Mouse (Mus musculus) gonadal fat pad, adult 2 months (tissue): ENCODE results near the gene Rbms3. TPM values are rescaled to one million over a fixed set of nuclear protein-coding genes. Genes with fewer than 3 reads are reported as not detected.

Experiments
- DNase-seq: peaks from one replicate; pipeline ENCODE4 v3.0.0-alpha.2; 2012; ENCODE audit warnings: low read depth
- polyA plus RNA-seq: library from polyadenylated mRNA; depleted of rRNA; stranded (reverse); fragments of >200 nt; gene quantifications from 2 replicates; pipeline ENCODE4 v1.2.3, GENCODE M21; 2012

The Rbms3 gene
- polyA plus RNA-seq, 1 experiment = 21.4 TPM

- DNase-seq = no peak
Observed at GRCm38 (mm10) chr9:116748857-116749584, 880.7 kb downstream of the Rbms3 start.

- no peak for DNase-seq
Observed at GRCm38 (mm10) chr9:116748346-116748745, 881.4 kb downstream of the Rbms3 start.

- no peak for DNase-seq
Observed at GRCm38 (mm10) chr9:116746871-116747270, 882.8 kb downstream of the Rbms3 start.

GRCm38 (mm10) chr9:116737786-116738185, 891.9 kb downstream of the Rbms3 start:
- DNase-seq = no peak

- DNase-seq = no peak
Observed at GRCm38 (mm10) chr9:116729172-116729571, 900.5 kb downstream of the Rbms3 start.

DNA sequence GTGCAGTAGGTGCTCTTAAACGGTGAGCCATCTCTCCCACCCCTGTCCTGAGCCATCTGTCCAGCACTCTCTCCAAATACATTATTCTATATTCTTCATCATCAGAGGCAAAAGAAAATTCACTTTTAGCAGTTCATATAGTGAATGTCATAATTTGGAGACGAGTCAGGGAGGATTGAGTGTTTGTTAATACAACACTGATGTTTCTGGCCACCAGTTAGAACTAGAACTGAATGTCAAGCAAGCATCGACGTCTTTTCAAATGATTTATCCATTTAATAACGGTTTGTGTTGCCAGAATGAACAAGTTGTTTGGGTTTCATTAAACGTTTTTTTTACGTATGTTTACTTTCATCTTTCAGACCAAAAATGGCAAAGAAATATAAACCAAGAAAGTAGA, 901.1 kb downstream of the Rbms3 start:
- DNase-seq = no peak

DNA sequence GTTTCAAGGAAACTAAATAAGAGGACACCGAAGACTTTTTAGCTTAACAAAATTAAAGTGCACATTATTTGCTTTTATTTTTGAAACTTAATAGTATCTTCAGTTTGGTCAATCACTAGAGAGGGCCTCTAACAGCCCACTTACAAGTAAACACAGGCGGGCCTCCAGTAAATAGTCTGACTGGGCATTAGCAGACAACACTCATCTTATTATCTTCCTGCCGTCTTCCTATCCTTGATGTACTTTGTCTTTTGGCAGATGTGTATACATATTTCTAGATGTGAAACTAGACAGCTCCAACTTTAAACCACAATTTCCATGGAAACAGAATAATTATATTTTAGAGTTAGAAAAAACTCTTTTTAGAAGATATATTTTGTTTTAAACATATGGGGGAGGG, 901.6 kb downstream of the Rbms3 start:
- DNase-seq = no peak

DNA sequence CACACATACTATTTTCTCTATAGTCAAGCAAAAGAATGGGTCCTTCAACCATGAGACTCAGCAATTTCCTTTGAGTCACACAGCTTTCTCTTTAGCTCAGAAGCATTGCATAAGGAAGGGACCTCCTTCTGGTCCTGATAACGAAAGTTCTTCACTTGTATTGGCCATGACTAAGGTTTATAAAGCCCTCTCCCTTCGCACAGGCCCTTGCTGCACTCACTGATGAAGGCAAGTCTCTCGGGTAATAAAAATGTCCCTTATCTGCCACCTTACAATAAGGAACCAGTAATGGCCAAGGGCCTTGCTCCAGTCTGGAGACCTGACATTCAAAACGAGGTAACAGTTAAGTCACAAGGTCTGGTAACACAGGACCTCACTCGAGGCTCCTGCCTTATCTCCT, 905.1 kb downstream of the Rbms3 start:
- DNase-seq = no peak

- no peak for DNase-seq
Observed at GRCm38 (mm10) chr9:116703119-116703518, 926.6 kb downstream of the Rbms3 start.

DNA sequence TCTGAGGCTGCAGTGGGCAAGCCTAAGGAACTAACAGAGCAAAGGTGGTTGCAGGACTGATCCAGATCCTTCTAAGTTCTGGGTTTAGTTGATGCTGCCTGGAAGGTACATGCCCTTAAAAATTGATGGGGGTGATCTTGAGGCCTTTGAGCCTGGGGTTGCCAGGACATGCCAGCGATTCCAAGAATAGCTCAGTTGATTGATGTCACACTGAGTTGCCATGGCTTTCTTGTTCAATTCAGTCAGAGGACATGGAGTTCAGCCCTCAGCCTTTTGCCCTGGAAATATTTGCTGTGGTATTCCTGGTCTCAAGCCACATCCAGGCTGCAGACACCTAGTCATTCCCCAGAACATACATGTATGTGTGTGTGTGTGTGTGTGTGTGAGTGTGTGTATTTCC, 927.1 kb downstream of the Rbms3 start:
- DNase-seq = no peak

DNA sequence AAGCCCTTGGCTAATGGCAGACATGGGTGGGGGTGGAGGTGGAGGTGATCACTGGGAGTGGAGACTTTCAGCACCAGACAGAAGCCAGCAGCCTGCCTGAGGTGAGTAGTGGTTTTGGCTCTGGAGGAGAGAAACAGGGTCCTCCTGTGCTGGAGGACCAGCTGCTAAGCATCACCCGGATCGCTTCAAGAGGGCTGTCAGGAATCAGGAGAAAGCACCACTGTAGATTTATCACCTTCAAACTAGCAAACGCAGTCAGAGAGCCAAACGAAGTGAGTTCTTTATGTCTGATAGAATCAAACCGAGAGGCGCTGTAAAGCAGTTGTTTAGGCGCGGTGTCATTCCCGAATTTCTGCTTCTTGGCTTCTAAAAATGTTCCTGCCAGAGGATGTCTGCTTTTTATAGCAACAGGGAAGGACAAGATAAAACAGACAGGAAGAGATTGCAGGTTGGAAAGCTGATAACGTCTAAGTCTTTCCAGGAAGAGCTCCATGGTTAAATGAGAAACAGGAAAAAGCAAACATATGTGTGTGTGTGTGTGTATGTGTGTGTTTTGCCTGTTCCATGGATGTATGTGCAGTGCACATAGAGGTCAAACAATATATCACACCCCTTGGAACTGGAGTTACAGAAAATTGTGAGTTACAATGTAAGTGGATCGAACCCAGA, 928.1 kb downstream of the Rbms3 start:
- DNase-seq = no peak

- DNase-seq = no peak
Observed at GRCm38 (mm10) chr9:116688615-116689014, 941.1 kb downstream of the Rbms3 start.

- DNase-seq = no peak
Observed at GRCm38 (mm10) chr9:116677142-116677541, 952.6 kb downstream of the Rbms3 start.

DNA sequence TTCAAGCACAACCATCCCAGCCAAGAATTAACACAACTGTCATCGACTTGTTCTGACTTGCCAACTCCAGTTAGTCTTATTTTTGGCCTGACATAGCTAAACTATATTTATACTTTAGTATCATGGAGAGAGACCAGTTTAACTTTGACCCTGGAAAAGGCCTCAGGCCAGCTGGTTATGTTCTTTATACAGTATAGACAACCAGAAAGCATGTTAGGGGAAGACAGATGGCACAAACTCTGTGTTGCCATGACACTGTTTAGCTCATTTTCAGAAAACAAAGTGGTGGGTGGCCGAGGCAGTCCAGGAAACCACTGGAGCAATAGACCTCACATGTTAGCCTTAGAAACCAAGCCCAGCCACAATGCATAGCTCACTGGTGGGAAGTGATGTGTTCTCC, 953.3 kb downstream of the Rbms3 start:
- DNase-seq = no peak

DNA sequence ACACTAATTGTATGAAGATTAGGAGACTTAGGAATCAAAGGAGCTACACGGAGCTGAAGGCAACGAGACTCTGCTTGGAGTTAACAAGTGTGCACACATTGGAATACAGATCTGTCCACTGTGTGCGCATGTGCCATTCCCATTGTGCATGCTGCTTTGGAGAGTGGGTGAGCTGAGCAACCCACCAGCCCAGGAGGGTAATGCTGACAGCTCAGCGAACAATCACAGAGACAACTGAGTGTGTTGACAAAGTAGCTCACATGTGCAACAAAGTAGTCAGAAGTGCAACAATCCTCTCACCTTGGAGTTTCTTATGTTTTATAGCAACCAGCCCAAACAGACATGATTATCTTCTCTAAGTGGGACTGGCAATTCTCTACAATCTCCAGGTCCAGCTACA, 955.5 kb downstream of the Rbms3 start:
- no peak for DNase-seq

DNA sequence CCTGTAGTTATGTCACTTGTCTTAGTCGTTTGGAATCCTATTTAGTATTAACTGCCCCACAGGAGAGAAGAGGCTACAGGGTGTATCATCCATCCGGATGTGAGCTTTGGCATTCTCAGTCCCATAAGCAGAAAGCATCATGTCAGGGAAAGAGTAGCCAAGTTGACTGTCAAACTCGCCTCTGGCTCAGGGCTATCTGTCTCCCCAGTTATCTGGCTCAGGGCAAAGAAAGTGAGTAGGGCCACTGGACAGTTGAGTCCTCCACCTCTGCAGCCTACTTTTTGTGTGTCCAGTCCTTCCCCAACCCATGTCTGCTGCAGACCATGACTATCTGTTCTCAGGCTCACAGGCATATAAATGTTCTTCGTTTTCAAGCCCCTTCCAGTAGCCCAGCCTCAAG, 968.7 kb downstream of the Rbms3 start:
- DNase-seq = no peak

- DNase-seq = no peak
Observed at GRCm38 (mm10) chr9:116659936-116660335, 969.8 kb downstream of the Rbms3 start.

GRCm38 (mm10) chr9:116657141-116657540, 972.6 kb downstream of the Rbms3 start:
- DNase-seq = no peak

GRCm38 (mm10) chr9:116651414-116651813, 978.3 kb downstream of the Rbms3 start:
- no peak for DNase-seq

DNA sequence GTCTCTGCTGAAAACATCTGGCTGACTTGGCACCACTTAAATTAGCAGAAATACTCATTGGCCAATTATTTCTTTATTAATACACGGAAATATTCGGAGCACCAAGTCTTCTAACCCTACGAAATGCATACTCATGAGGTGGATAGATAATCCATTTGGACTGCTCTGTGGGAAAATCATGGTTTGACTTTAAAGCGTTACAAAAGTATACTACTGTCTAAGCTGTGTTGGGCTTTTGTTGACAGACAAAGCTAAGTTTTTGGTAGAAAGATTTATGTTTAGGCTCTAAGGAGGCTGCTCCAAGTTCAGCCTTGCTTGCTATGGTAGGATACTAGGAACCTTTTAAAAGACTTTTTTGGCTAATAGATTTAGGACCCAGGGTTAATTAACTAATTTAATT, 979.8 kb downstream of the Rbms3 start:
- DNase-seq = no peak

DNA sequence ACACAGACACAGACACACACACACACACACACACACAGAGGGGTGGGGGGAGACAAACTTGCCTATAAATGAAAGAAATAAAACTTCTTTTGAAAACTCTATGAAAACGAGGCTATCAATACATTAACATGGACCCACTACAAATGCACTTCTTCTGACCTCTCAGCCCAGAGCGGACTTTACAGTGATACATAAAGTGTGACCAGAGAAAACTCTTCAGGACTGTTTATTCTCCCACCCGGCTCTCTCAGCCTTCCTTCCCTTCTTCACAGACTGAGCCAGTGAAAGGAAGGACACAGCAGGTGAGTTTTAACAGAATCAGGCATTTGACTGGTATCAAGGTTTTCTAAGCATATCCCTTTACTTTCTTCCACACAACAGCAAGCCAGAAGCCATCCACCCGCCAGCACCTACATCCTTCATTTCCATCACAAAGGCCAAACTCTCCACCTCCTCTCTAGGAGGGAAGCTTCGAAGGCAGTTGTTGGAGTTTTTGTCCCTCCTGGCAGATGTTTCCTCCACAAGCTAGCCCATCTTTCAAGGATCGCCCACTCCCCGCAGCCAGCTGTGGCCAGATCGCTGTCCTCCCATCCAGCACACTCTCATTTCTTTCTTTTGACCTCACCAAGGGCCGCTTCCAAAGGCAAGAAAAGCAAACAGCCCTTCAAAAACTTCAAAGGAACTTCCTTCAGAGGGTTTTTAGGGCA, 980.5 kb downstream of the Rbms3 start:
- no peak for DNase-seq

DNA sequence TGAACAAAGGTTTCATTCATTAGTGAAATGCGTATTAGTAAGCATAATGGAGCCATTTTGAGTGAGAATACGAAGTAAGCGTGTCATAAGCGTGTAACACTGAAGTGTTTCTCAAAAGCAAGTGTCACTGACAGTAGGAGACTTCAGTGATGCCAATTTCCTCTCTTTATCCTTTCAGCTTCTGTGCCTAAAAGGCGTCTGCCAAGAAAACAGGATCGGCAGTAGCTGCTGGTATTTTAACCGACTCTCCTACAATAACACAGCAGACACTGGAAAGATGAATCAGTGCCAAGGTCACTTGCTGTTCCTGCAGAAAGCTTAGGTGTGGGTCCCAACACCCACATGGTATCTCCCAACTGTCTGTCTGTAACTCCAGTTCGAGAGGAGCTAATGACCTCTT, 985.1 kb downstream of the Rbms3 start:
- DNase-seq = no peak

DNA sequence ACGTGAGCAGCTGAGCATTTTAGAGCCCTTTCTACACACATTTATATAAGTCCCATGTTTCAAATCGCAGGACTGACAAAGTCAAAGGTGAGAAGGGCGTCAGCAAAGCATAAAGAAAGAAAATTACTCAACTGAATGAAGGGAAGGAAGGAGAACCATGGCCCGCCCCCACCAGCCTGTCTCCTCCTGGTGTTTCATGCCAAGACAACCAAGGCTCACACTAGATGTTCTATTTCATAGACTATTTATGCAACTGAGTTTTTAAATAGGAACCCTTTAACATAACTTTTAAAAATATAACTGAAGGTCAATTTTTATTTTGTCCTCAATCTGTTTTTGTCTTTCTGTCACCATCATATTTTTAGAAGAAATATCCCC, 989.4 kb downstream of the Rbms3 start:
- DNase-seq = no peak
